Mouse (Mus musculus): ENCODE data around the gene Tspan5. TPM values are rescaled to one million over a fixed set of nuclear protein-coding genes. Genes with fewer than 3 reads are reported as not detected.

Gene Tspan5
- polyA plus RNA-seq, 1 experiment from 2014 or later = 38.7 TPM

- ATAC-seq (ENCODE audit: low read depth) = no peak
- WGBS = 90% methylated on average over 7 of the region's 7 CpGs
- no peak overlapping the region for H3K4me2 ChIP-seq (ENCODE audit: low read depth, low read length)
- no peaks in the 10 kb centered on the region for H3K27me3 ChIP-seq (replicated peaks; ENCODE audit: control insufficient read depth, insufficient read depth, low read length)
- H3K36me3 ChIP-seq (ENCODE audit: control insufficient read depth, insufficient read depth, low read length) = peaks cover 69% of the 10 kb centered on the region
- no peak overlapping the region for H3K9ac ChIP-seq (ENCODE audit: low read depth, low read length)
- H3K4me1 ChIP-seq (ENCODE audit: control insufficient read depth, insufficient read depth, low read length) = no peaks in the 10 kb centered on the region
- no peak for DNase-seq (ENCODE audit: low spot score)
- H3K27ac ChIP-seq (replicated peaks; ENCODE audit: low read depth, low read length) = no peak overlapping the region
- H3K4me3 ChIP-seq (ENCODE audit: low read depth, low read length) = no peak overlapping the region
- no peaks in the 10 kb centered on the region for H3K9me3 ChIP-seq (ENCODE audit: control insufficient read depth, low read length)
Measured at GRCm38 (mm10) chr3:138955220-138955619, 213.2 kb downstream of the Tspan5 start.

Other genes starting within 250 kb of the Tspan5 start
- gene Eif4e, start 216.0 kb upstream of the Tspan5 start, polyA plus RNA-seq (2014; fragmentation: Nextera tagmentation; extraction: Ambion mirVana) = 333 and 352 TPM in 2 replicates